In the genomic region with DNA sequence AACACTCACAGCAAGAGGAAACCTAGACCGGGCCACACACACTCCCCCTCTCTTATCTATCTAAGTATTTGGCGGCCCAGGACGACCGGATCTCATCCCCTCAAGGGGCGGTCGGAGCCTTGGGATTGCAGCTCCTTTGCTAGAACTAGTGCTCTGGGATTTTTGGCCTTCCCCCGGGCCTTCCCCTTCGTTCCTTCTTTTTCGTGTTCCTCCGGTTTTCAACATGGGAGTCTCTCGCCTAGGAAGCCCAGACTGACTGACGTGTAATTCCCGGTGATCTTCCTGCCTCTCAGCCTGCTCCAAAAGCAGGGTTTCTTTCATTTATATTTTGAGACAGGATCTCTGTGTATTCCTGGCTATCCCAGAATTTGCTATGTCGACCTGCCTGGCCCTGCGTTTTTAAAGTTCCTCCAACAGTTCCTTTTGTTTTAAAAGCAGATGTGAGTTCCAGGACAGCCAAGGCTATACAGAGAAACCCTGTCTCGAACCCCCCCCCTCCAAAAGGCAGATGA, we compare ENCODE assay signal across 11 mouse cellular contexts. TPM values are rescaled to one million over a fixed set of nuclear protein-coding genes. Genes with fewer than 3 reads are reported as not detected.
DNase-seq lines count a peak whose midpoint lies in the region; ATAC-seq and TF ChIP-seq lines count a peak whose summit lies in the region.
"Not testable (repeated sequence)": the region's sequence is repeated elsewhere in the genome, so short reads cannot be mapped to it uniquely, and the experiment has no call there.
"Had no signal": no experiment of that assay in that cellular context is flagged by ENCODE, and none has a peak within 500 bp of the region (broad histone marks: within the 10 kb centered on the region; RNA-seq: fewer than 3 reads in every experiment).

No protein-coding gene starts in this region.

- DNase-seq in forebrain, embryonic 11.5 days (ENCODE audit: low spot score); liver, adult 2 months (ENCODE audit: extremely low read depth, low read depth, low spot score): not testable (repeated sequence)
- peak; percentile 85 for DNase-seq in midbrain, embryonic 11.5 days (ENCODE audit: low spot score, missing footprints)

- H3K4me3 ChIP-seq in cortical plate, adult 2 months (ENCODE audit: insufficient read depth, low read length), result peak overlapping the region; percentile 39; the same call in 1 of the 2 replicates
- H3K4me3 ChIP-seq in forebrain, embryonic 11.5 days (ENCODE audit: low read depth, low read length), result peak overlapping the region; percentile 21; the same call in 1 of the 2 replicates
- peak overlapping the region; percentile 45 for H3K4me3 ChIP-seq in heart, embryonic 15.5 days
- H3K4me3 ChIP-seq in intestine, postnatal 0 days (ENCODE audit: low read depth, low read length), result peak overlapping the region; percentile 17; the same call in 1 of the 2 replicates
- peak overlapping the region; percentile 31; the same call in 1 of the 2 replicates for H3K4me3 ChIP-seq in liver, adult 2 months (ENCODE audit: insufficient read depth, low read depth, low read length)
- peak overlapping the region; percentile 17; the same call in 1 of the 2 replicates for H3K4me3 ChIP-seq in midbrain, embryonic 11.5 days (ENCODE audit: low read depth, low read length)
- H3K4me3 ChIP-seq in neural tube, embryonic 15.5 days (replicated peaks), result peak overlapping the region; percentile 33

- peak overlapping the region; percentile 43 for H3K4me2 ChIP-seq in forebrain, embryonic 11.5 days (ENCODE audit: low read depth, low read length, severe bottlenecking)
- peak overlapping the region; percentile 60 for H3K4me2 ChIP-seq in heart, embryonic 15.5 days
- peak overlapping the region; percentile 53 for H3K4me2 ChIP-seq in intestine, postnatal 0 days (replicated peaks; ENCODE audit: low read depth)
- H3K4me2 ChIP-seq in midbrain, embryonic 11.5 days, result peak overlapping the region; percentile 36
- H3K4me2 ChIP-seq in neural tube, embryonic 15.5 days, result peak overlapping the region; percentile 52

- H3K4me1 ChIP-seq in cortical plate, adult 2 months (ENCODE audit: control insufficient read depth, insufficient read depth, low read length); forebrain, embryonic 11.5 days (replicated peaks; ENCODE audit: control insufficient read depth, insufficient read depth, low read length); intestine, postnatal 0 days (replicated peaks; ENCODE audit: control insufficient read depth, insufficient read depth, low read length); liver, adult 2 months (ENCODE audit: control insufficient read depth, insufficient read depth, low read length); midbrain, embryonic 11.5 days (ENCODE audit: control insufficient read depth, insufficient read depth, low read length); neural tube, embryonic 15.5 days: not testable (repeated sequence)
- peaks cover 12% of the 10 kb centered on the region for H3K4me1 ChIP-seq in heart, embryonic 15.5 days (replicated peaks)

- ATAC-seq in forebrain, embryonic 11.5 days (replicated peaks; ENCODE audit: low FRiP score); heart, embryonic 15.5 days (replicated peaks; ENCODE audit: insufficient number of reproducible peaks, insufficient read depth, low FRiP score, low read depth); intestine, postnatal 0 days; midbrain, embryonic 11.5 days (ENCODE audit: low FRiP score); neural tube, embryonic 15.5 days (ENCODE audit: low FRiP score): not testable (repeated sequence)

- not testable (repeated sequence) for H3K27me3 ChIP-seq in forebrain, embryonic 11.5 days (ENCODE audit: control insufficient read depth, insufficient read depth, low read length); heart, embryonic 15.5 days; intestine, postnatal 0 days (replicated peaks; ENCODE audit: control insufficient read depth, insufficient read depth, low read length); liver, adult 2 months (ENCODE audit: control insufficient read depth, insufficient read depth, low read length); midbrain, embryonic 11.5 days (ENCODE audit: control insufficient read depth, insufficient read depth, low read length); neural tube, embryonic 15.5 days (replicated peaks)

- TF ChIP-seq POLR2A in cortical plate, adult 2 months (IDR thresholded peaks at IDR 0.05; ENCODE audit: extremely low read depth, insufficient read depth, low read length), result 0 out of 2 replicates have a peak, but pooled peaks have one; percentile 2
- TF ChIP-seq POLR2A in liver, adult 2 months (IDR thresholded peaks at IDR 0.05; ENCODE audit: extremely low read depth, insufficient read depth, low read length), result not testable (repeated sequence)

- H3K27ac ChIP-seq in cortical plate, adult 2 months (ENCODE audit: insufficient read depth, low read length), result peak overlapping the region; percentile 89
- peak overlapping the region; percentile 71; the same call in 1 of the 2 replicates for H3K27ac ChIP-seq in forebrain, embryonic 11.5 days (ENCODE audit: low read depth, low read length)
- peak overlapping the region; percentile 87 for H3K27ac ChIP-seq in heart, embryonic 15.5 days
- H3K27ac ChIP-seq in intestine, postnatal 0 days (ENCODE audit: low read depth, low read length), result peak overlapping the region; percentile 84
- peak overlapping the region; percentile 91 for H3K27ac ChIP-seq in liver, adult 2 months (replicated peaks; ENCODE audit: insufficient read depth, low read depth, low read length)
- H3K27ac ChIP-seq in midbrain, embryonic 11.5 days (ENCODE audit: low read depth, low read length), result peak overlapping the region; percentile 82; the same call in 1 of the 2 replicates
- H3K27ac ChIP-seq in neural tube, embryonic 15.5 days (replicated peaks), result peak overlapping the region; percentile 95

- H3K79me2 ChIP-seq in liver, adult 2 months (ENCODE audit: control insufficient read depth, insufficient read depth, low read length), result not testable (repeated sequence)

- not testable (repeated sequence) for TF ChIP-seq CTCF in cortical plate, adult 2 months (IDR thresholded peaks at IDR 0.05; ENCODE audit: extremely low read depth, insufficient read depth, low read length); intestine, postnatal 0 days (IDR thresholded peaks at IDR 0.05; ENCODE audit: low read depth); liver, adult 2 months (IDR thresholded peaks at IDR 0.05; ENCODE audit: low read depth, low read length)

- not testable (repeated sequence) for H3K9me3 ChIP-seq in forebrain, embryonic 11.5 days (ENCODE audit: control insufficient read depth, low read length); heart, embryonic 15.5 days (replicated peaks); intestine, postnatal 0 days (ENCODE audit: control insufficient read depth); midbrain, embryonic 11.5 days (ENCODE audit: control insufficient read depth, low read length); neural tube, embryonic 15.5 days (replicated peaks)

- H3K36me3 ChIP-seq in forebrain, embryonic 11.5 days (ENCODE audit: control insufficient read depth, insufficient read depth, low read length); heart, embryonic 15.5 days; intestine, postnatal 0 days (ENCODE audit: control insufficient read depth, insufficient read depth); liver, adult 2 months (ENCODE audit: control insufficient read depth, insufficient read depth, low read length); midbrain, embryonic 11.5 days (ENCODE audit: control insufficient read depth, insufficient read depth, low read length); neural tube, embryonic 15.5 days: not testable (repeated sequence)

- WGBS in forebrain, embryonic 11.5 days, result 12% methylated on average over 14 of the region's 16 CpGs
- 10% methylated on average over 16 of the region's 16 CpGs for WGBS in heart, embryonic 15.5 days
- 13% methylated on average over 14 of the region's 16 CpGs for WGBS in intestine, postnatal 0 days
- WGBS in liver, adult 2 months, result 9% methylated on average over 16 of the region's 16 CpGs
- 18% methylated on average over 12 of the region's 16 CpGs for WGBS in midbrain, embryonic 11.5 days
- WGBS in neural tube, embryonic 15.5 days, result 9% methylated on average over 16 of the region's 16 CpGs

- peak overlapping the region; percentile 58 for H3K9ac ChIP-seq in forebrain, embryonic 11.5 days (ENCODE audit: low read length)
- H3K9ac ChIP-seq in heart, embryonic 15.5 days, result peak overlapping the region; percentile 55
- peak overlapping the region; percentile 31; the same call in 1 of the 2 replicates for H3K9ac ChIP-seq in intestine, postnatal 0 days (ENCODE audit: low read depth, low read length)
- peak overlapping the region; percentile 49 for H3K9ac ChIP-seq in liver, adult 2 months (ENCODE audit: low read depth, low read length)
- H3K9ac ChIP-seq in midbrain, embryonic 11.5 days (ENCODE audit: low read length), result peak overlapping the region; percentile 62
- H3K9ac ChIP-seq in neural tube, embryonic 15.5 days (replicated peaks), result peak overlapping the region; percentile 47

RNA-seq across cellular contexts. Expression of a gene that starts 19.0 kb away (rescaled TPM):
- 28.9 and 41.9 TPM in 2 replicates for polyA plus RNA-seq in cortical plate, adult 2 months (2012; rRNA removed)
- 8.0 and 10.6 TPM in 2 replicates for polyA plus RNA-seq in forebrain, embryonic 11.5 days (2014; fragmentation: Nextera tagmentation; extraction: Ambion mirVana)
- polyA plus RNA-seq in heart, embryonic 15.5 days (2015; fragmentation: Nextera tagmentation; extraction: Ambion mirVana), result 6.1 and 7.2 TPM in 2 replicates
- 6.3 and 7.8 TPM in 2 replicates for polyA plus RNA-seq in intestine, postnatal 0 days (2015; fragmentation: Nextera tagmentation; extraction: Ambion mirVana)
- total RNA-seq in liver, adult 2 months (2014; rRNA removed), result 55.4 and 87.9 TPM in 2 replicates
- 21.0 and 22.4 TPM in 2 replicates for polyA plus RNA-seq in liver, adult 2 months (2012; rRNA removed)
- 3.9 and 4.4 TPM in 2 replicates for polyA plus RNA-seq in midbrain, embryonic 11.5 days (2014; fragmentation: Nextera tagmentation; extraction: Ambion mirVana)
- 8.1 and 9.1 TPM in 2 replicates for polyA plus RNA-seq in neural tube, embryonic 15.5 days (2015; fragmentation: Nextera tagmentation; extraction: Ambion mirVana)

RNA-seq across cellular contexts. Expression of a gene that starts 19.3 kb away (rescaled TPM):
- polyA plus RNA-seq in cortical plate, adult 2 months (2012; rRNA removed), result 13.0 and 14.2 TPM in 2 replicates
- 45.6 and 50.7 TPM in 2 replicates for polyA plus RNA-seq in forebrain, embryonic 11.5 days (2014; fragmentation: Nextera tagmentation; extraction: Ambion mirVana)
- 45.6 and 46.4 TPM in 2 replicates for polyA plus RNA-seq in heart, embryonic 15.5 days (2015; fragmentation: Nextera tagmentation; extraction: Ambion mirVana)
- 13.3 and 15.3 TPM in 2 replicates for polyA plus RNA-seq in intestine, postnatal 0 days (2015; fragmentation: Nextera tagmentation; extraction: Ambion mirVana)
- 10.3 and 12.9 TPM in 2 replicates for total RNA-seq in liver, adult 2 months (2014; rRNA removed)
- polyA plus RNA-seq in liver, adult 2 months (2012; rRNA removed), result 12.1 and 12.4 TPM in 2 replicates
- polyA plus RNA-seq in midbrain, embryonic 11.5 days (2014; fragmentation: Nextera tagmentation; extraction: Ambion mirVana), result 44.0 and 44.8 TPM in 2 replicates
- polyA plus RNA-seq in neural tube, embryonic 15.5 days (2015; fragmentation: Nextera tagmentation; extraction: Ambion mirVana), result 14.1 and 19.8 TPM in 2 replicates

RNA-seq across cellular contexts. Expression of a gene that starts 47.3 kb away (rescaled TPM):
- not detected in 2 replicates for polyA plus RNA-seq in cortical plate, adult 2 months (2012; rRNA removed)
- polyA plus RNA-seq in forebrain, embryonic 11.5 days (2014; fragmentation: Nextera tagmentation; extraction: Ambion mirVana), result 0.44 TPM in 1 of 2 replicates, not detected in the other
- not detected in 2 replicates for polyA plus RNA-seq in heart, embryonic 15.5 days (2015; fragmentation: Nextera tagmentation; extraction: Ambion mirVana)
- 0.27 and 0.37 TPM in 2 replicates for polyA plus RNA-seq in intestine, postnatal 0 days (2015; fragmentation: Nextera tagmentation; extraction: Ambion mirVana)
- total RNA-seq in liver, adult 2 months (2014; rRNA removed), result not detected in 2 replicates
- polyA plus RNA-seq in liver, adult 2 months (2012; rRNA removed), result not detected in 2 replicates
- not detected in 2 replicates for polyA plus RNA-seq in midbrain, embryonic 11.5 days (2014; fragmentation: Nextera tagmentation; extraction: Ambion mirVana)
- polyA plus RNA-seq in neural tube, embryonic 15.5 days (2015; fragmentation: Nextera tagmentation; extraction: Ambion mirVana), result not detected in 2 replicates
- total RNA-seq: adrenal gland, adult 18-20 months; gastrocnemius, adult 8-10 months; heart, postnatal 25 days; left cerebral cortex, adult 8-10 months had no signal
